16 mouse cellular contexts compared by ENCODE assay signal in the genomic region with DNA sequence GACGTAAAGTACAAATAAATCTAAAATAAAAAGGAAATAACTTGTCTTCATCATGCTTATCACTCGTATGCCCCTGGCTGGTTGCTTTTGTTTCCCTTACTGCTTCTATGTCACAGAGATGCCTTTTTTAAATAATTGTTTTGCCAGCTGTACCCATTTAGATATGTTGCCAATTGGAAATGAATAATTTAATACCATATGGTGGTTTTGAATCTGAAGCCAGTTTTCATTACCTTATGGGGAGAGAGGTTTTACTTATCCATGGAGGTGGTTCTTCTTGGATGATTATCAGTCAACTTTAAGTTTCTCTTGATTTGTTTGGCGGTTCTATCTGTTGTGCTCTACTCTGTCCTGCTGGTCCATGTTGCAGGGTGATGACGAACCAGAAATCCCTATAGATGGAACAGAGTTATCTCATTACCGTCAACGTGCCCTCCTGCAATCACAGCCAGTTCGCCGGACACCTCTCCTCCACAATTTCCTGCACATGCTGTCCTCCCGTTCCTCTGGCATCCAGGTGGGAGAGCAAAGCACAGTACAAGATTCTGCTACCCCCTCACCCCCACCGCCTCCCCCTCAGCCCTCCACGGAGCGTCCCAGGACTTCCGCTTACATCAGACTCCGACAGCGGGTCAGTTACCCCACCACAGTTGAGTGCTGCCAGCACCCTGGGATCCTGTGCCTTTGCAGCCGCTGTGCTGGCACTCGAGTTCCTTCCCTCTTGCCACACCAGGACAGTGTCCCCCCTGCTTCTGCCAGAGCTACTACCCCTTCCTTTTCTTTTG.
"Had no signal": no experiment of that assay in that cellular context is flagged by ENCODE, and none has a peak within 500 bp of the region (broad histone marks: within the 10 kb centered on the region; RNA-seq: fewer than 3 reads in every experiment).

No protein-coding gene starts in this region.

- H3K4me1 ChIP-seq: limb, embryonic 15.5 days; liver, embryonic 13.5 days; lung, embryonic 15.5 days; midbrain, embryonic 12.5 days; neural tube, embryonic 13.5 days; stomach, embryonic 15.5 days had no signal

- H3K4me3 ChIP-seq: limb, embryonic 15.5 days; liver, embryonic 13.5 days; lung, embryonic 15.5 days; megakaryocyte, embryonic 14.5 days; midbrain, embryonic 12.5 days; neural tube, embryonic 13.5 days; stomach, embryonic 15.5 days had no signal

- H3K27me3 ChIP-seq: limb, embryonic 15.5 days; liver, embryonic 13.5 days; lung, embryonic 15.5 days; megakaryocyte, embryonic 14.5 days; midbrain, embryonic 12.5 days; neural tube, embryonic 13.5 days; stomach, embryonic 15.5 days had no signal

- H3K27ac ChIP-seq: limb, embryonic 15.5 days; liver, embryonic 13.5 days; lung, embryonic 15.5 days; macrophage; midbrain, embryonic 12.5 days; neural tube, embryonic 13.5 days; stomach, embryonic 15.5 days had no signal

- DNase-seq: kidney, postnatal 25 days; layer of hippocampus, adult 9-11 months; liver, embryonic 13.5 days; liver, postnatal 0 days; lung, postnatal 14 days; retina, postnatal 1 day; right cerebral cortex, postnatal 4 days; spleen, adult 18-20 months had no signal

- ATAC-seq: liver, postnatal 0 days; midbrain, embryonic 16.5 days had no signal
